Mouse (Mus musculus) left cerebral cortex, adult 11 months (tissue): ENCODE measurements at regions not wholly inside any gene's neighbourhood (a gene's known extent, or its start where the extent isn't known, plus 50 kb on each side); places are given as distances from the start of the nearest gene placed in this dataset.
"Not testable (repeated sequence)": the region's sequence is repeated elsewhere in the genome, so short reads cannot be mapped to it uniquely, and the experiment has no call there.

Experiments
- DNase-seq: peaks from one replicate; pipeline ENCODE4 v3.0.0; 2022; ENCODE audit warnings: low spot score

- peak; percentile 23 for DNase-seq
These were observed 828.1 kb downstream of the Gm10330 start for GRCm38 (mm10) chr12:22951956-22952355.

DNA sequence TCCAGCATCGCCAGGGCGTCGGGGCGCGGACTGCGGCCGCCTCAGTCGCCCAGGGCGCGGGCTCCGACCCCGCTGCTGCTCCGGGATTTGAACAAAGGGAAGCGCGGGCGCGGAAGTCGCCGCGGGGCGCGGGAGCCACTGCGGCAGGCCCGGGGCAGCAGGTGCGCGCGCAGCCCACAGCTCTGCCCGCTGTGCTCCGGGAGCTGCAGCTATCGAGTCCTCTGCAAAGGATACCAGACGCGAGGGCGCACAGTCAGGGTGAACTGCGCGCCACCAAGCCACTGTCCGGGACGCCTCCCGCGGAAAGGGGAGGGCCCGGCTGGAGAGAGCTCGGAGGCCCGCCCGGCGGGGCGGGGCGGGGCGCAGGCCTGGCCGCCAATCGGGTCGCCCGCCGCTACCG lies 873.9 kb downstream of the Gm10330 start:
- not testable (repeated sequence) for DNase-seq
